Mouse (Mus musculus) myocyte (in vitro differentiated cells): ENCODE measurements around the gene Vamp5. TPM values are rescaled to one million over a fixed set of nuclear protein-coding genes. Genes with fewer than 3 reads are reported as not detected.

Experiments
- H3K27me3 ChIP-seq: one replicate; pipeline ENCODE4 v1.6.1; 2011; ENCODE audit not compliant: control insufficient read depth, insufficient read depth, insufficient read length
- H3K36me3 ChIP-seq: one replicate; pipeline ENCODE4 v1.6.1; 2011; ENCODE audit not compliant: control insufficient read depth, insufficient read depth
- H3K4me2 ChIP-seq: one replicate; pipeline ENCODE4 v1.6.1; 2011; ENCODE audit warnings: low read depth, control low read depth
- H3K4me3 ChIP-seq: one replicate; pipeline ENCODE4 v1.5.1; 2011; ENCODE audit warnings: mild to moderate bottlenecking, control low read depth, moderate library complexity
- H3K79me2 ChIP-seq: one replicate; pipeline ENCODE4 v1.6.1; 2011; ENCODE audit not compliant: control insufficient read depth, insufficient read depth
- H3ac ChIP-seq: one replicate; pipeline ENCODE4 v1.6.1; 2011; ENCODE audit not compliant: control insufficient read depth, insufficient read length
- CEBPB ChIP-seq: IDR thresholded peaks from 2 replicates; pipeline ENCODE4 v1.6.1; 2011; ENCODE audit warnings: mild to moderate bottlenecking, moderate library complexity; ENCODE audit not compliant: poor library complexity, insufficient read depth, severe bottlenecking
- E2F4 ChIP-seq: IDR thresholded peaks from one replicate; pipeline ENCODE4 v1.6.1; 2011; ENCODE audit warnings: mild to moderate bottlenecking, control low read depth, moderate library complexity; ENCODE audit not compliant: insufficient read depth
- MAX ChIP-seq: IDR thresholded peaks from one replicate; pipeline ENCODE4 v1.6.1; 2011; ENCODE audit warnings: low read depth, mild to moderate bottlenecking, control low read depth
- MYOD1 ChIP-seq, 3 experiments: IDR thresholded peaks; one replicate each; pipeline ENCODE4 v1.6.1; 2011; ENCODE audit warnings: control low read depth in 2 of 3, low read depth in 2 of 3, mild to moderate bottlenecking in 2 of 3, moderate library complexity in 1 of 3; ENCODE audit not compliant: insufficient read length in 2 of 3, control insufficient read depth in 1 of 3
- MYOG ChIP-seq, 3 experiments: IDR thresholded peaks; one replicate each; pipeline ENCODE4 v1.6.1; 2011; ENCODE audit warnings: control low read depth in 2 of 3, low read depth in 2 of 3, mild to moderate bottlenecking in 2 of 3; ENCODE audit not compliant: insufficient read length in 2 of 3, control insufficient read depth in 1 of 3, insufficient read depth in 1 of 3
- POLR2A ChIP-seq: IDR thresholded peaks from one replicate; pipeline ENCODE4 v1.6.1; 2011; ENCODE audit warnings: low read depth, mild to moderate bottlenecking, control low read depth, moderate library complexity; ENCODE audit not compliant: insufficient read length
- POLR2AphosphoS2 ChIP-seq: IDR thresholded peaks from one replicate; pipeline ENCODE4 v1.6.1; 2011; ENCODE audit warnings: low read depth, control low read depth; ENCODE audit not compliant: insufficient read length
- REST ChIP-seq: IDR thresholded peaks from one replicate; pipeline ENCODE4 v1.6.1; 2011; ENCODE audit warnings: mild to moderate bottlenecking, control low read depth, moderate library complexity; ENCODE audit not compliant: insufficient read depth, insufficient read length
- SRF ChIP-seq: IDR thresholded peaks from one replicate; pipeline ENCODE4 v1.6.1; 2011; ENCODE audit warnings: low read depth; ENCODE audit not compliant: control insufficient read depth, insufficient read length
- TCF12 ChIP-seq: IDR thresholded peaks from one replicate; pipeline ENCODE4 v1.6.1; 2011; ENCODE audit warnings: mild to moderate bottlenecking, control low read depth; ENCODE audit not compliant: poor library complexity, insufficient read depth, severe bottlenecking
- TCF3 ChIP-seq: IDR thresholded peaks from one replicate; pipeline ENCODE4 v1.6.1; 2011; ENCODE audit warnings: low read depth, control low read depth; ENCODE audit not compliant: insufficient read length
- USF1 ChIP-seq: IDR thresholded peaks from one replicate; pipeline ENCODE4 v1.6.1; 2011; ENCODE audit warnings: low read depth, mild to moderate bottlenecking, control low read depth, moderate library complexity
- polyA plus RNA-seq: library from polyadenylated mRNA; unstranded; fragments of >200 nt; fragmentation: generic; extraction: Trizol; gene quantifications from one replicate; pipeline ENCODE4 v1.2.1, GENCODE M21; 2012; ENCODE audit warnings: missing spikeins

Gene Vamp5
- polyA plus RNA-seq, 1 experiment = 544 TPM

DNA sequence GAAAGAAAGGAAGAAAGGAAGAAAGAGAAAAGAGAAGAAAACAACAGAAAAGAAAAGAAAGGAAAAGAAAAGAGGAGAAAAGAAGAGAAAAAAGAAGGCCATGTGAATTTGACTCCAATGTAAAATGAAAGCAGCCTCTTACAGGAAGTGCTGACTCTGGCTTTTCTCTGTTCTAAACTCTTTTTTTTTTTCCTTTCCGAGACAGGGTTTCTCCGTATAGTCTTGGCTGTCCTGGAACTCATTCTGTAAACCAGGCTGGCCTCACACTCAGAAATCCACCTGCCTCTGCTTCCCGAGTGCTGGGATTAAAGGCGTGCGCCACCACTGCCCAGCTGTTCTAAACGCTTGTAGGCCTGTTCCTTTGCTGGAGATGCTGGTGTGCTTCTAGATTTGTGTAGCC, 2.2 kb upstream of the Vamp5 start:
- H3K36me3 ChIP-seq = no peaks in the 10 kb centered on the region
- peaks cover 26% of the 10 kb centered on the region for H3K79me2 ChIP-seq
- no peak for TF ChIP-seq REST
- H3ac ChIP-seq = no peak overlapping the region
- no peak overlapping the region for H3K4me3 ChIP-seq
- peak overlapping the region; percentile 19 for H3K4me2 ChIP-seq
- no peaks in the 10 kb centered on the region for H3K27me3 ChIP-seq

DNA sequence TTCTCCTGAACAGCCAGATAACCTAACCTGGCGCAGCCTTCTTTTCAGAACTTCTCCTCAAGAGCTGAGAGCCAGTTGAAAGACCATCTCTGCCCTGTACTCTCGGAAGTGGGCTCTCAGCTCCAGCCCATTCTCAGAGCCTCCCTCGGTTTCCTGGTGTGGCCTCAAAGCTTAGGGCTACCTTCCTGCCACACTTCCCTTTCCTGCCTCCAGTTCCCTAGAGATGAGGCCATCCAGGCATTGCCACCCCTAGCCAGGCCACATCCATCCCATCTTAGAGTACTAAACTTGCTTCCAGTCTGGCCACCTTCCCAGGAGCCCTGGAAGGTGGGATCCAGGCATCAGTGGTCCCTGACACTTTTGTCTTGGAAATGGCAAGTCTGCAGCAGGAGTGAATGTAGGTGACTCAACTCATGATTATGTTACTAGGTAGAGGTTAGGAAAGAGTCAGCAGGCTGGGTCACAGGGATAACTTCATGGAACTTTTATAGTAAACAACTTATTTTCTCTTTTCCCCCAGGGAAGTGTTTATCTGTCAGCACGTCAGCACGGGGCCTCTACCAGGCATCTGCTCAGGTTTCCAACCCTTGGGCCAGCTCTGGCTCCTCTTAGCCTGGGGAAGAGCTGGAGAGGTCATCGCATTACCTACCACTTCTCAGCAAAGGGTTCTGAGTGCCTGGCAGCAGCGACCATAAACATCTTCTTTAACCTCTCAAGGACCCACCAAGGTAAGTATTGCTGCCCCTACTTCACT, 714 bp downstream of the Vamp5 start:
- H3K36me3 ChIP-seq = no peaks in the 10 kb centered on the region
- no peaks in the 10 kb centered on the region for H3K27me3 ChIP-seq
- H3K4me2 ChIP-seq = peak overlapping the region; percentile 89
- peak overlapping the region; percentile 70 for H3K4me3 ChIP-seq
- TF ChIP-seq TCF12 (no peak), CEBPB (no peak), MYOD1 (IDR thresholded peaks at IDR 0.05; ENCODE audit: control insufficient read depth in 1 of 3, insufficient read length in 2 of 3, low read depth in 2 of 3) (no peak), MYOG (IDR thresholded peaks at IDR 0.05; ENCODE audit: control insufficient read depth in 1 of 3, insufficient read depth in 1 of 3, insufficient read length in 2 of 3, low read depth in 2 of 3) (no peak), POLR2AphosphoS2 (no peak), MAX (no peak), USF1 (no peak), REST (no peak), E2F4 (no peak), SRF (no peak), POLR2A (no peak), TCF3 (no peak)
- peak overlapping the region; percentile 20 for H3ac ChIP-seq
- H3K79me2 ChIP-seq = peaks cover 32% of the 10 kb centered on the region

DNA sequence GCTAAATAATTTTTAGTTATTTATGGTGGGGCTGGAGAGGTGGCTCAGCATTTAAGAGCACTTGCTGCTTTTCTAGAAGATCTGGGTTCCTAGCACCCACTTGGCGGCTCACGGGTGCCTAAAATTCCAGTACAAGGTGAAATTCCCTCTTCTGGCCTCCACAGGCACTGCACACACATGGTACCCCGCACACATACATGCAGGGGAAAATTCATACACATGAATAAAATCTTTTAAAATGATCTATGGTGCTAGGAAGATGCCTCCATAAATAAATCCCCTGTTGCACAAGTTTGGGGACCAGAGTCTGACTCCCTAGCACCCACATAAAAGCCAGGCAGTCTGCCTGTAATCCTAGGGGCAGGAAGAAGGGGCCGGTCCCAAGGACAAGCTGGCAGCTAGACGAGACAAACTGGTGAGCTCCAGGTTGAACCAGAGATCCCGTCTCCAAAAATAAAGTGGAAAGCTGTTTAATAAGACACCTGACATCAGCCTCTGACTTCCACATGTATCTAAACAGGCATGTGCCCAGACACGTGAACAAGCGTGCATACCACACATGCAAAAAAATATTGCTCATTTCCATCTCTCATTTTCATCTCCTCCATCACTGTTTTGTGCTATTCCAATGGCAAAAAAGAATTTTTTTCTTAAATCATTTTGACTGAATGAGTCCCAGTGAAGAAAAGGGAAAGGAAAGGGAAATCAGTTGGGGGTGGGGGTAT, 1.6 kb downstream of the Vamp5 start:
- peak overlapping the region; percentile 89 for H3K4me2 ChIP-seq
- peaks cover 33% of the 10 kb centered on the region for H3K79me2 ChIP-seq
- H3K4me3 ChIP-seq = peak overlapping the region; percentile 70
- no peak overlapping the region for H3ac ChIP-seq
- TF ChIP-seq REST = no peak
- no peak for TF ChIP-seq CEBPB
- TF ChIP-seq TCF12 = no peak
- TF ChIP-seq E2F4 = no peak
- no peak for TF ChIP-seq MYOG (IDR thresholded peaks at IDR 0.05; ENCODE audit: control insufficient read depth in 1 of 3, insufficient read depth in 1 of 3, insufficient read length in 2 of 3, low read depth in 2 of 3)
- H3K27me3 ChIP-seq = no peaks in the 10 kb centered on the region
- no peaks in the 10 kb centered on the region for H3K36me3 ChIP-seq

DNA sequence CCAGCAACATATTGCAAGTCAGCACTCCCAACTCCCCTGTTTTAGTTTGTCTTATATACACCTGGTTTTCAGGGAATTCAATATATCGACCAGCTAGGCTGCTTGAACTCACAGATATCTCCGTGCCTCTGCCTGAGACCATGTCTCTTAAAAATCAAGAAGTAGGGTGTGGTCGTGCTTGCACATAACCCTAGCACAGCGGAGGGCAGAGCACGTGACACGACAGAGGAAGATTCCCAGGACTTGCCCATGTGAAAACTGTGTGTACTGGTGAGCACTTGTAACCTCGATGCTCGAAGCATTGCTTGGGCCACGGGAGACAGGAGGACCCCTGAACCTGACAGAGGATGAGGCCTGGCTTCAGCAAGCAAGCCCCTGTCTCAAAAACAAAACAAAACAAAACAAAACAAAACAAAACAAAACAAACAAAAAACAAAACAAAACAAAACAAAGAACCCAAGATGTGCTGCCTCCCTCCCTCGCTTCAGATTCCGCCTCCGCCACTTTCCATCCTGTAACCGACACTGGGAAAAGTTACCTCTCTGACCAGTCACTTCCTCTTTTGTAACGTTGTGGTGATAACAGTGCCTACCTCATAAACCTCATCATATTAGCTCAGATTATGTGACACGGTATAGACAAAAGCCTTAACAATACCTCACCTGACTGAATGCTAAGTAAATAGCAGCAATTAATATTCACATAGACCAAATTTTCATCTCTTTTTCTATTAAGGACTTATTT, 5.3 kb downstream of the Vamp5 start:
- no peak overlapping the region for H3K4me2 ChIP-seq
- H3K36me3 ChIP-seq = peaks cover 5% of the 10 kb centered on the region
- H3K27me3 ChIP-seq = no peaks in the 10 kb centered on the region
- H3ac ChIP-seq = no peak overlapping the region
- no peak for TF ChIP-seq E2F4
- TF ChIP-seq MYOG (IDR thresholded peaks at IDR 0.05; ENCODE audit: control insufficient read depth in 1 of 3, insufficient read depth in 1 of 3, insufficient read length in 2 of 3, low read depth in 2 of 3) = no peak
- no peak for TF ChIP-seq REST
- TF ChIP-seq SRF = no peak
- TF ChIP-seq CEBPB = no peak
- no peak for TF ChIP-seq MAX
- no peak for TF ChIP-seq TCF12
- TF ChIP-seq POLR2AphosphoS2 = no peak
- no peak for TF ChIP-seq TCF3
- TF ChIP-seq POLR2A = no peak
- TF ChIP-seq MYOD1 (IDR thresholded peaks at IDR 0.05; ENCODE audit: control insufficient read depth in 1 of 3, insufficient read length in 2 of 3, low read depth in 2 of 3) = no peak
- TF ChIP-seq USF1 = no peak
- H3K4me3 ChIP-seq = no peak overlapping the region
- H3K79me2 ChIP-seq = peaks cover 32% of the 10 kb centered on the region

DNA sequence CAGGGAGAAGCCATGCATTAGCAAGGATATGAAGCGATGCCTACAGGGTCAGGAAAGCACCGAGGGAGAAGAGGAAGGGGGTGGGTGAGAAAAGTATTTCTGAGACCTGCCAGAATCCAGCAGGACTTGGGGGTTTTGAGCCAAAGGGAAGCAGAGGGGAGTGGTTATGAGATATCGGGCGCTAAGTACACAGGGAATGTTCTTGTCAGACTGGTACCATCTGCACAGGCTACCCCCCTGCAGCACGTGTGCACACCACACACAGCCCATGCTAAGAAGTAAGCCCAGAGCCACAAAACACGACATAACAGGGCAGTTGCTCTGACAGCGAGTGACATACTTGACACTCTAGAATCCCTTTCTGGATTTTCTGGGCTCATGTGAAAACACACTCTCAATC, 6.1 kb downstream of the Vamp5 start:
- Histone ChIP-seq H3ac (no peak overlapping the region), H3K4me3 (no peak overlapping the region), H3K79me2 (peaks cover 24% of the 10 kb centered on the region), H3K27me3 (no peaks in the 10 kb centered on the region), H3K4me2 (peak overlapping the region; percentile 30), H3K36me3 (peaks cover 5% of the 10 kb centered on the region)
- TF ChIP-seq CEBPB (no peak), POLR2A (no peak), TCF3 (no peak), USF1 (no peak)
